Mouse (Mus musculus) c-Kit-positive CD71-positive TER-119-positive erythroid progenitor cells, embryonic 14.5 days (primary cell): Measurements from ENCODE around the gene Olfr107.

ENCODE experiments used
- DNase-seq: peaks from one replicate; pipeline ENCODE4 v3.0.0-alpha.2; 2013; ENCODE audit warnings: low spot score

Gene Olfr107

GRCm38 (mm10) chr17:37398926-37399325 is at the start of gene Olfr107:
Olfr107 (plus strand) TSS chr17:37399226.
- no peak for DNase-seq

- DNase-seq, result no peak
Measured at GRCm38 (mm10) chr17:37359282-37359681, 39.7 kb upstream of the Olfr107 start, which contains the start of gene Olfr104-ps. Olfr104-ps (plus strand) TSS chr17:37359582.

- no peak for DNase-seq
Measured at GRCm38 (mm10) chr17:37378733-37379132, 20.3 kb upstream of the Olfr107 start, which contains the start of gene Olfr105-ps. Olfr105-ps (plus strand) TSS chr17:37379033.

- no peak for DNase-seq
Measured at GRCm38 (mm10) chr17:37390093-37390492, 8.9 kb upstream of the Olfr107 start, which contains the start of gene Olfr106-ps. Olfr106-ps (plus strand) TSS chr17:37390393.

- no peak for DNase-seq
Measured at GRCm38 (mm10) chr17:37413380-37413779, 14.4 kb downstream of the Olfr107 start.

- no peak for DNase-seq
Measured at GRCm38 (mm10) chr17:37445180-37445579, 46.2 kb downstream of the Olfr107 start, which contains the start of gene Olfr108. Olfr108 (plus strand) TSS chr17:37445480.
